Mouse (Mus musculus): ENCODE measurements around the gene Ak3. TPM values are rescaled to one million over a fixed set of nuclear protein-coding genes. Genes with fewer than 3 reads are reported as not detected.

The Ak3 gene
- polyA plus RNA-seq, 1 experiment, result 62.8 TPM

DNA sequence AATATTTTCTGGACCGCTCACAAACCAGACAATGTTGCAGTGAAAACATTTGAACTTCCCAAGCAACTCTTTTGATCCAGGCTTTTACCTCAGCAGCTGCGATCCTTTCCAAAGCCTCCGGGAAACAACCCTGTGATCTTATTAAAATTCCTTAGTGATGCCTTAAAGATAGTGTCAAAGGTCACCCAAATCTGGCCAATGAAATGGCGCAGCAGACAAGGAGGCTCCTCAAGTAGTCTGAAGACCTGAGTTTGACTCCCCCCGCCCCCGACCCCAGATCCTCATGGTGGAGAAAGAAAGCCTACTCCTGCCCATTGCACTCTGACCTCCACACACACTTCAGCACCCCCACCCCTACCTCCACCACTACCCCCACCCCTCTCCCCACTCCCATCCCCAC lies 12.5 kb upstream of the Ak3 start:
- peak overlapping the region; percentile 12 for H3K4me2 ChIP-seq (ENCODE audit: low read depth)
- no peaks in the 10 kb centered on the region for H3K36me3 ChIP-seq (ENCODE audit: control insufficient read depth, insufficient read depth)
- no peak overlapping the region for H3K4me3 ChIP-seq
- H3ac ChIP-seq (ENCODE audit: control insufficient read depth, insufficient read length), result no peak overlapping the region
- no peaks in the 10 kb centered on the region for H3K27me3 ChIP-seq (ENCODE audit: control insufficient read depth, insufficient read depth, insufficient read length)
- no peak for TF ChIP-seq POLR2A (IDR thresholded peaks at IDR 0.05; ENCODE audit: insufficient read length, low read depth)
- no peak for TF ChIP-seq USF1 (IDR thresholded peaks at IDR 0.05; ENCODE audit: low read depth)
- no peak for TF ChIP-seq E2F4 (IDR thresholded peaks at IDR 0.05; ENCODE audit: insufficient read depth)
- TF ChIP-seq SRF (IDR thresholded peaks at IDR 0.05; ENCODE audit: control insufficient read depth, insufficient read length, low read depth), result no peak
- no peak for TF ChIP-seq TCF3 (IDR thresholded peaks at IDR 0.05; ENCODE audit: insufficient read length, low read depth)
- no peak for TF ChIP-seq CEBPB (IDR thresholded peaks at IDR 0.05; ENCODE audit: insufficient read depth, poor library complexity, severe bottlenecking)
- TF ChIP-seq MYOG (IDR thresholded peaks at IDR 0.05; ENCODE audit: control insufficient read depth in 1 of 3, insufficient read depth in 1 of 3, insufficient read length in 2 of 3, low read depth in 2 of 3), result no peak
- no peak for TF ChIP-seq POLR2AphosphoS2 (IDR thresholded peaks at IDR 0.05; ENCODE audit: insufficient read length, low read depth)
- no peak for TF ChIP-seq MYOD1 (IDR thresholded peaks at IDR 0.05; ENCODE audit: control insufficient read depth in 1 of 3, insufficient read length in 2 of 3, low read depth in 2 of 3)
- TF ChIP-seq TCF12 (IDR thresholded peaks at IDR 0.05; ENCODE audit: insufficient read depth, poor library complexity, severe bottlenecking), result no peak
- no peak for TF ChIP-seq REST (IDR thresholded peaks at IDR 0.05; ENCODE audit: insufficient read depth, insufficient read length)
- TF ChIP-seq MAX (IDR thresholded peaks at IDR 0.05; ENCODE audit: low read depth), result no peak
- H3K79me2 ChIP-seq (ENCODE audit: control insufficient read depth, insufficient read depth), result no peaks in the 10 kb centered on the region

DNA sequence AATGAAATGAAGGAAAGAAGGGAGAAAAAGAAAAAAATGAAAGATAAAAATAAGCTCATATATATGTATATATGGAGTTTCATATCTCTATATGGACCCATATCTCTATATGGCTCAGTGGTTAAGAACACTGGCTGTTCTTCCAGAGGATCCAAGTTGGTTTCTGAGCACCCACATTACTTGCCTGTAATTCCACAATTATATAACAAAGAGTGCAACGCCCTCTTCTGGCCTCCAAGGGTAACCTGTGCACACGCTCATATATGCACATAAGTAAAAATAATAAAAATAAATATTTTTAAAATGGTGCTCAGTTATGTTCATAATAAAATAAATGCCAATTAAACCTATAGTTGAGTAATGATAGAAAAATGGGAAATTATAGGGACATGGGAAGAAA lies 11.9 kb upstream of the Ak3 start:
- H3K4me3 ChIP-seq, result no peak overlapping the region
- no peaks in the 10 kb centered on the region for H3K79me2 ChIP-seq (ENCODE audit: control insufficient read depth, insufficient read depth)
- TF ChIP-seq MYOD1 (IDR thresholded peaks at IDR 0.05; ENCODE audit: control insufficient read depth in 1 of 3, insufficient read length in 2 of 3, low read depth in 2 of 3), result no peak
- TF ChIP-seq CEBPB (IDR thresholded peaks at IDR 0.05; ENCODE audit: insufficient read depth, poor library complexity, severe bottlenecking), result no peak
- TF ChIP-seq REST (IDR thresholded peaks at IDR 0.05; ENCODE audit: insufficient read depth, insufficient read length), result no peak
- no peak for TF ChIP-seq MAX (IDR thresholded peaks at IDR 0.05; ENCODE audit: low read depth)
- TF ChIP-seq TCF3 (IDR thresholded peaks at IDR 0.05; ENCODE audit: insufficient read length, low read depth), result no peak
- TF ChIP-seq POLR2A (IDR thresholded peaks at IDR 0.05; ENCODE audit: insufficient read length, low read depth), result no peak
- TF ChIP-seq MYOG (IDR thresholded peaks at IDR 0.05; ENCODE audit: control insufficient read depth in 1 of 3, insufficient read depth in 1 of 3, insufficient read length in 2 of 3, low read depth in 2 of 3), result no peak
- no peak for TF ChIP-seq SRF (IDR thresholded peaks at IDR 0.05; ENCODE audit: control insufficient read depth, insufficient read length, low read depth)
- no peak for TF ChIP-seq USF1 (IDR thresholded peaks at IDR 0.05; ENCODE audit: low read depth)
- TF ChIP-seq POLR2AphosphoS2 (IDR thresholded peaks at IDR 0.05; ENCODE audit: insufficient read length, low read depth), result no peak
- no peak for TF ChIP-seq TCF12 (IDR thresholded peaks at IDR 0.05; ENCODE audit: insufficient read depth, poor library complexity, severe bottlenecking)
- no peak for TF ChIP-seq E2F4 (IDR thresholded peaks at IDR 0.05; ENCODE audit: insufficient read depth)
- no peak overlapping the region for H3ac ChIP-seq (ENCODE audit: control insufficient read depth, insufficient read length)
- H3K4me2 ChIP-seq (ENCODE audit: low read depth), result no peak overlapping the region
- no peaks in the 10 kb centered on the region for H3K36me3 ChIP-seq (ENCODE audit: control insufficient read depth, insufficient read depth)
- no peaks in the 10 kb centered on the region for H3K27me3 ChIP-seq (ENCODE audit: control insufficient read depth, insufficient read depth, insufficient read length)

DNA sequence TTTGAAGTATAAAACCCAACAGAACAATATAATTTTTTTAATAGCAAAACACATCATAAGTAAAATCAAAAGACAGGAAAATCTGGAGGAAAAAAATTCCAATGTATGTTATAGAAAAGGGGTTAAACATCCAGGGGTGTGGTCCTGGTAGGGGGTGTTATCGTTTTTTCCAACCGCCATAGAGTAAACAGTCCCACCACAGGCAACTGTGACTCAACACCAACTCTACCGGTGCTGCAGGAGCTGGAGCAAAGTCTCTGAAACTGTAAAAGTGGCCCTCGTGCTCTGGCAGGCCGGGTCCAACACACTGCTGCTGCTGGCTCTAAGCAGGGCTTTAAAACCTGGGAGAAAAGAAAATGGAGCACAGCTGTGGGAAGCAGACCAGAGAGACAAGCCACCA lies 11.0 kb upstream of the Ak3 start:
- TF ChIP-seq MYOG (IDR thresholded peaks at IDR 0.05; ENCODE audit: control insufficient read depth in 1 of 3, insufficient read depth in 1 of 3, insufficient read length in 2 of 3, low read depth in 2 of 3), result no peak
- no peak for TF ChIP-seq POLR2AphosphoS2 (IDR thresholded peaks at IDR 0.05; ENCODE audit: insufficient read length, low read depth)
- TF ChIP-seq MAX (IDR thresholded peaks at IDR 0.05; ENCODE audit: low read depth), result no peak
- no peak for TF ChIP-seq SRF (IDR thresholded peaks at IDR 0.05; ENCODE audit: control insufficient read depth, insufficient read length, low read depth)
- TF ChIP-seq CEBPB (IDR thresholded peaks at IDR 0.05; ENCODE audit: insufficient read depth, poor library complexity, severe bottlenecking), result no peak
- no peak for TF ChIP-seq TCF12 (IDR thresholded peaks at IDR 0.05; ENCODE audit: insufficient read depth, poor library complexity, severe bottlenecking)
- no peak for TF ChIP-seq USF1 (IDR thresholded peaks at IDR 0.05; ENCODE audit: low read depth)
- TF ChIP-seq MYOD1 (IDR thresholded peaks at IDR 0.05; ENCODE audit: control insufficient read depth in 1 of 3, insufficient read length in 2 of 3, low read depth in 2 of 3), result no peak
- no peak for TF ChIP-seq REST (IDR thresholded peaks at IDR 0.05; ENCODE audit: insufficient read depth, insufficient read length)
- TF ChIP-seq TCF3 (IDR thresholded peaks at IDR 0.05; ENCODE audit: insufficient read length, low read depth), result no peak
- TF ChIP-seq E2F4 (IDR thresholded peaks at IDR 0.05; ENCODE audit: insufficient read depth), result no peak
- no peak for TF ChIP-seq POLR2A (IDR thresholded peaks at IDR 0.05; ENCODE audit: insufficient read length, low read depth)
- no peak overlapping the region for H3K4me3 ChIP-seq
- H3K79me2 ChIP-seq (ENCODE audit: control insufficient read depth, insufficient read depth), result no peaks in the 10 kb centered on the region
- no peaks in the 10 kb centered on the region for H3K27me3 ChIP-seq (ENCODE audit: control insufficient read depth, insufficient read depth, insufficient read length)
- H3K4me2 ChIP-seq (ENCODE audit: low read depth), result no peak overlapping the region
- H3ac ChIP-seq (ENCODE audit: control insufficient read depth, insufficient read length), result no peak overlapping the region
- no peaks in the 10 kb centered on the region for H3K36me3 ChIP-seq (ENCODE audit: control insufficient read depth, insufficient read depth)

DNA sequence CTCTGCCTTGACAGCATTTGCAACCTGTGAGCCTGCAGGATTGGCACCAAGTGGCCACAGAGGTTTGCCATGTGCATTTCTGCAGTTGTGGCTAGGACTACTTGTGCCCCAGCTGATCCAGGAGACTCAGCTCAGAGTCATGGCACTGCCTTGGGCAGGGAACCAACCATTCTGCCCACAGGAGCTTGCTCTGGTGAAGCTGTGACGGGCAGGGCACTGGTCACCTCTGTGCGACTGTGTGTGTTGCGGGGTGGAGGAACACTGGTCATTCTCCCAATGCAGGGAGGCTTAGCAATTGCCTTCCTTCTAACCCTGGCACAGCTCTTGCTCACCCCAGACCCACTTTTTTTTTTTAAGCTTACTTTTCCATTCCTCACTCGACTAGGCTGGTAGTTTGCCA lies 7.7 kb upstream of the Ak3 start:
- no peak overlapping the region for H3K4me2 ChIP-seq (ENCODE audit: low read depth)
- no peaks in the 10 kb centered on the region for H3K36me3 ChIP-seq (ENCODE audit: control insufficient read depth, insufficient read depth)
- TF ChIP-seq REST (IDR thresholded peaks at IDR 0.05; ENCODE audit: insufficient read depth, insufficient read length) (no peak), TCF3 (IDR thresholded peaks at IDR 0.05; ENCODE audit: insufficient read length, low read depth) (no peak), E2F4 (IDR thresholded peaks at IDR 0.05; ENCODE audit: insufficient read depth) (no peak), CEBPB (IDR thresholded peaks at IDR 0.05; ENCODE audit: insufficient read depth, poor library complexity, severe bottlenecking) (no peak), POLR2AphosphoS2 (IDR thresholded peaks at IDR 0.05; ENCODE audit: insufficient read length, low read depth) (no peak), MYOG (IDR thresholded peaks at IDR 0.05; ENCODE audit: control insufficient read depth in 1 of 3, insufficient read depth in 1 of 3, insufficient read length in 2 of 3, low read depth in 2 of 3) (no peak), USF1 (IDR thresholded peaks at IDR 0.05; ENCODE audit: low read depth) (no peak), POLR2A (IDR thresholded peaks at IDR 0.05; ENCODE audit: insufficient read length, low read depth) (no peak), SRF (IDR thresholded peaks at IDR 0.05; ENCODE audit: control insufficient read depth, insufficient read length, low read depth) (no peak), MYOD1 (IDR thresholded peaks at IDR 0.05; ENCODE audit: control insufficient read depth in 1 of 3, insufficient read length in 2 of 3, low read depth in 2 of 3) (no peak), MAX (IDR thresholded peaks at IDR 0.05; ENCODE audit: low read depth) (no peak), TCF12 (IDR thresholded peaks at IDR 0.05; ENCODE audit: insufficient read depth, poor library complexity, severe bottlenecking) (no peak)
- H3K4me3 ChIP-seq, result no peak overlapping the region
- no peaks in the 10 kb centered on the region for H3K79me2 ChIP-seq (ENCODE audit: control insufficient read depth, insufficient read depth)
- no peak overlapping the region for H3ac ChIP-seq (ENCODE audit: control insufficient read depth, insufficient read length)
- H3K27me3 ChIP-seq (ENCODE audit: control insufficient read depth, insufficient read depth, insufficient read length), result no peaks in the 10 kb centered on the region
